Mouse (Mus musculus): Measurements from ENCODE around the gene Grifin. TPM values are rescaled to one million over a fixed set of nuclear protein-coding genes. Genes with fewer than 3 reads are reported as not detected.
A peak's percentile ranks its signal among the peaks of the same experiment; 100 is the strongest.

The Grifin gene
- 0.43 TPM in 1 of 2 replicates, not detected in the other for polyA plus RNA-seq (2015; fragmentation: Nextera tagmentation; extraction: Ambion mirVana)

DNA sequence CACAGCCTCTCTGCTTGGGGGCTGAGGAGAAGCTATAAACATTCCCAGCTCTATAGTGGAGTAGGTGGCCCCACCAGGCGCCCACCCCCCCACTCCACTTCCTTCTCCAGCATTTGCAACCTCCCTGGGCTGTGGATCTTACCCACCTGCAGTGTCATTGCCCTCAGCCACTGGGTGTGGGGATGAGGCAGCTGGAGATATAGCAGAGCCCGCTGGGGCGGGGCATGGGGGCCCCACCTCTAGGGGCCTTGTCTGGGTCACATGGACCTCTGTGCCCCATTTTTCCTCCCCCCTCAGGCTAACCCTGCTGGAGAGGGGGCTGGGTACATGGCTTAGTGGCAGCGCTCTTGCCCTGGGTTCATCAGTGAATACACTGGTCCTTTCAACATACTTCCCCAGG, at the start of gene Grifin:
Gene Grifin (minus strand): TSS at position 176 of the 400 bp plus-strand sequence.
- no peaks in the 10 kb centered on the region for H3K9me3 ChIP-seq (replicated peaks; ENCODE audit: control insufficient read depth, low read length, poor library complexity, severe bottlenecking)
- H3K27me3 ChIP-seq (ENCODE audit: control insufficient read depth, insufficient read depth, low read depth, low read length): no peaks in the 10 kb centered on the region
- no peak within 1 kb of the TSS for H3K4me2 ChIP-seq (ENCODE audit: low read length)
- H3K4me1 ChIP-seq (ENCODE audit: control insufficient read depth, insufficient read depth, low read length): no peaks in the 10 kb centered on the region; the same call in 1 of the 2 replicates
- peak within 1 kb of the TSS; percentile 53 for H3K27ac ChIP-seq (ENCODE audit: low read length)
- no peak within 1 kb of the TSS for H3K9ac ChIP-seq (ENCODE audit: low read depth, low read length)
- no peak for ATAC-seq
- H3K36me3 ChIP-seq (ENCODE audit: control insufficient read depth, insufficient read depth, low read length): no peaks in the 10 kb centered on the region
- 82% methylated on average over 4 of the region's 4 CpGs for WGBS
- H3K4me3 ChIP-seq (ENCODE audit: low read depth, low read length): no peak within 1 kb of the TSS

DNA sequence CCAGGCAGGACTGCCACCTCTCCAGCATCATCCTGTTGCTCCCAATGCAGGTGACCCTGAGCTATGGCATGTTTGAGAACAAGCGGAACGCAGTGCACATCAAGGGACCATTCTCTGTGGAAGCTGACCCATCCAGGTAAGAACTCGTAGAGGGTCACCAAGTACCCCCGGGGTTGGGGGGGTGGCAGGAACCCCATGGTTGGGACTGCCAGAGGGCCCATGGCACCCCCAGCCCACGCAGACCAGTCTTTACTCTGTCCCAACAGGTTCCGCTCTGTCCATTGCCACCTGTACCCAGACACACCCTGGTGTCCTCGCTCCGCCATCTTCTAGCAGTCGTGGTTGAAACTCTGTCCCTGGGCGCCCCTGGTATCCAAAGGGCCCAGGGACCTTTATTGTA, 49.3 kb upstream of the Grifin start:
- 95% methylated on average over 10 of the region's 10 CpGs for WGBS
- peaks cover 23% of the 10 kb centered on the region for H3K4me1 ChIP-seq (ENCODE audit: control insufficient read depth, insufficient read depth, low read length)
- H3K4me3 ChIP-seq (ENCODE audit: low read depth, low read length): no peak overlapping the region
- H3K27me3 ChIP-seq (ENCODE audit: control insufficient read depth, insufficient read depth, low read depth, low read length): no peaks in the 10 kb centered on the region
- H3K4me2 ChIP-seq (ENCODE audit: low read length): no peak overlapping the region
- no peak overlapping the region for H3K9ac ChIP-seq (ENCODE audit: low read depth, low read length)
- no peaks in the 10 kb centered on the region for H3K9me3 ChIP-seq (replicated peaks; ENCODE audit: control insufficient read depth, low read length, poor library complexity, severe bottlenecking)
- no peak for ATAC-seq
- H3K36me3 ChIP-seq (ENCODE audit: control insufficient read depth, insufficient read depth, low read length): no peaks in the 10 kb centered on the region
- no peak overlapping the region for H3K27ac ChIP-seq (ENCODE audit: low read length)

DNA sequence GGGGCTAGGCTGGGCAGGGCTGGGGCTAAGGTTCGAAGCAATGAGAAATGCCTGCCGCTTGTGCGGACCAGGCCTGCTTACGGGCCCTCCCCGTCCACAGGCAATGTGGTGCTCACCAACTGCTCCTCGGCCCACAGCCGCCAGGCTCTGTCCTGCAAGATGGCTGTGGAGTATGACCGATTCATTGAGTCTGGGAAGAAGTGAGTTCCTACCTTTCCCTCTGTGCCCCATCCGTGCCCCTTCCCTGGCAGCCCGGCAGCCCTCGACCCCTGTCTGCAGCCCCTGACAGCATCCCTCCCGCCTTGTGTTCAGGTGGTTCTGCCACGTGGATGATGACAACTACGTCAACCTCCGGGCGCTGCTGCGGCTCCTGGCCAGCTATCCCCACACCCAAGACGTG, 47.3 kb upstream of the Grifin start:
- peaks cover 33% of the 10 kb centered on the region for H3K4me1 ChIP-seq (ENCODE audit: control insufficient read depth, insufficient read depth, low read length)
- H3K4me2 ChIP-seq (ENCODE audit: low read length): peak overlapping the region; percentile 52
- H3K9me3 ChIP-seq (replicated peaks; ENCODE audit: control insufficient read depth, low read length, poor library complexity, severe bottlenecking): no peaks in the 10 kb centered on the region
- WGBS: 16% methylated on average over 18 of the region's 18 CpGs
- no peak overlapping the region for H3K27ac ChIP-seq (ENCODE audit: low read length)
- no peaks in the 10 kb centered on the region for H3K36me3 ChIP-seq (ENCODE audit: control insufficient read depth, insufficient read depth, low read length)
- no peak for ATAC-seq
- peaks cover 3% of the 10 kb centered on the region; the same call in 1 of the 2 replicates for H3K27me3 ChIP-seq (ENCODE audit: control insufficient read depth, insufficient read depth, low read depth, low read length)
- 0 out of 2 replicates have a peak overlapping the region, but pooled peaks have one; percentile 17 for H3K4me3 ChIP-seq (ENCODE audit: low read depth, low read length)
- peak overlapping the region; percentile 70; the same call in 1 of the 2 replicates for H3K9ac ChIP-seq (ENCODE audit: low read depth, low read length)

DNA sequence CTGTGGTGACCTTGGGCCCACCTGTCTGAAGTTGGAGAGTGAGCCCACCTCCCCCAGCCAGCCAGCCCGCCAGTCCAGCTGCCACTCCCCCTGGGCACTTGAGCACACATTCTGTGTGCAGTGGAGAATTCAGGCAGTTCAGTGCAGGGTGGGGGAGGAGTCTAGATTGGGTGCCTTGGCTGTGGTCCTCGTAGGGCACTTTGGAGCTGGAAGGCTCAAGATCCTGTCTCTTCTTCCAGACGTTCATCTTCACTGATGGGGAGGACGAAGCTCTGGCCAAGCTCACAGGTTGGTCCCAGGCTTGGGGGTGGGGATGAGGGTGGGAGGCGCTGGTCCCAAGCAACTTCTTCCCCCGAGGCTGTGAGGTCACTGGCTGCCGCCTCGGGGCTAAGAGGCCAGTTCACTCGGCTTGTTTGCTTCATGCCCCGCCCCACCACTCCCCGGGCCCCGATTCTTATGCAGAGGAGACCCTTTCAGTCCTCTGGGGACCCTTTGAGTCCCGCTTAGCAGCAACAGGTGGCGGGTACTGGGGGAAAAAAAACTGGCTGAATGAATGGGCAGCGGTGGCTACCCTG, 46.8 kb upstream of the Grifin start:
- Histone ChIP-seq H3K9me3 (replicated peaks; ENCODE audit: control insufficient read depth, low read length, poor library complexity, severe bottlenecking) (no peaks in the 10 kb centered on the region), H3K27me3 (ENCODE audit: control insufficient read depth, insufficient read depth, low read depth, low read length) (peaks cover 5% of the 10 kb centered on the region), H3K4me1 (ENCODE audit: control insufficient read depth, insufficient read depth, low read length) (peaks cover 38% of the 10 kb centered on the region), H3K27ac (ENCODE audit: low read length) (peak overlapping the region; percentile 83), H3K9ac (ENCODE audit: low read depth, low read length) (peak overlapping the region; percentile 70), H3K4me2 (ENCODE audit: low read length) (peak overlapping the region; percentile 52), H3K36me3 (ENCODE audit: control insufficient read depth, insufficient read depth, low read length) (no peaks in the 10 kb centered on the region), H3K4me3 (ENCODE audit: low read depth, low read length) (peak overlapping the region; percentile 17)
- 9% methylated on average over 15 of the region's 15 CpGs for WGBS
- no peak for ATAC-seq

DNA sequence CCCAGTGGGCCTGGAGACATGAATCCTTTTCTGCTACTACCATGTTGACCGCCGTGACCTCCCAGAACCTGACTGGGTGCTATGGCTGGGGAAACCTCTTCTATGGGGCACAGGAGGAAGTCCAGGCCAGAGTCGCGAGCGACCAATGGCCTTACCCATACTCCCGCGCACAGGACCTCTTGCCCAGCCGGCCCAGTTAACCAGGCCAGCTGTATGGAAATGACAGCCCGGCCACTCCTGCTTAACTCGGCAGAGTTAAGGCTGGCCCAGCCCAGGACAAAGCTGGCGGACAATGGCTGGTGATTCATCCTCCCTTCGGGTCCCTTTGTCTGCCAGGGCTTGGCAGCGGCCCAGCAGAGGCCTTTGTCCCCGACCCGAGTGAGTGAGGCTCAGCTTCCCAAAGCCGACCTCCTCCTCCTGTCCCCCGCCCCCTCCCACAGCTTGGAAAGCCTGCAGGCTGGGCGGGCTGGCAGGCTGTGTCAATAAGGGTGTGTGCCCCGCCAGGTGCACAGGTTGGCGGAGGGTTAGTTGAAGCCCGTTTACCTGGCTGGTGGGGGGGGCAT, 46.2 kb upstream of the Grifin start:
- Histone ChIP-seq H3K36me3 (ENCODE audit: control insufficient read depth, insufficient read depth, low read length) (no peaks in the 10 kb centered on the region), H3K27me3 (ENCODE audit: control insufficient read depth, insufficient read depth, low read depth, low read length) (peaks cover 8% of the 10 kb centered on the region), H3K4me1 (ENCODE audit: control insufficient read depth, insufficient read depth, low read length) (peaks cover 44% of the 10 kb centered on the region), H3K4me2 (ENCODE audit: low read length) (peak overlapping the region; percentile 52), H3K27ac (ENCODE audit: low read length) (peak overlapping the region; percentile 83), H3K9me3 (replicated peaks; ENCODE audit: control insufficient read depth, low read length, poor library complexity, severe bottlenecking) (no peaks in the 10 kb centered on the region), H3K4me3 (ENCODE audit: low read depth, low read length) (peak overlapping the region; percentile 56), H3K9ac (ENCODE audit: low read depth, low read length) (peak overlapping the region; percentile 70)
- peak; percentile 40 for ATAC-seq
- 6% methylated on average over 21 of the region's 21 CpGs for WGBS

DNA sequence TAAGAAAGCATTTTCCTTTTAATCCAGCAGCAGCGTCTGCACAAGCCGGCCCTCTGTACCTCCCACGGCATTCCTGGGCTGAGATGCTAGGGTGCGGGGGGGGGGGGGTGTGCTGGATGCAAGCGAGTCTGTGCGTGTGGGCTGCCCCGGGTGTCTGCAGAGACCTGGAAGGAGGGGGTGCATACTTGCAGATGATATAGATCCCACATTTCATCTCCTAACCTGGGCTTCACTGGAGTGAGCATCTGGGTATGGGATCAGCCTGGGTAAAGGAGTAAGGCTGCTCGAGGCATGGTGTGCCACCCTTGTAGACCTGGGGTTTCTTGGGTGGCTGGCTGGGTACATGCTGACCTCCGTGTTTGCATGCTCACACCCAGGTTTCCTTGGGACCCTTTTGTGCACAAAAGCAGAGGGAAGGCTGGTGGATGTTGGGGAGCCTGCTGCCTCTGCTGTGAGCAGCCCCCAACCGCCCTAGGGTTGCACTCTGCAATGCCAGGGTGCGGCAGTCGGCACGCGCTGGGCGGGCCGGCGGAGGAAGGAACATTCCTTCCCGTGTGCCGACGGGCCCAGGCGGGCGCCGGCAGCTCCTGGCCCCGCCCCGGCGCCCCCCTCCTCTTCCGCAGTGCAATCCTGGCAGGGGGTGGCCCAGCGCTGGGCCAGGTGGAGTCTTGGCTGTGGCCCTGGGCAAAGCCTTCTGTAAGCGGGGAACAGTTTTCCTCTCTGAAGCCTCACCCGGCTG, 45.6 kb upstream of the Grifin start:
- peak overlapping the region; percentile 70 for H3K9ac ChIP-seq (ENCODE audit: low read depth, low read length)
- ATAC-seq: no peak
- peak overlapping the region; percentile 52 for H3K4me2 ChIP-seq (ENCODE audit: low read length)
- H3K4me1 ChIP-seq (ENCODE audit: control insufficient read depth, insufficient read depth, low read length): peaks cover 44% of the 10 kb centered on the region
- no peaks in the 10 kb centered on the region for H3K9me3 ChIP-seq (replicated peaks; ENCODE audit: control insufficient read depth, low read length, poor library complexity, severe bottlenecking)
- no peaks in the 10 kb centered on the region for H3K36me3 ChIP-seq (ENCODE audit: control insufficient read depth, insufficient read depth, low read length)
- H3K27ac ChIP-seq (ENCODE audit: low read length): peak overlapping the region; percentile 83
- WGBS: 3% methylated on average over 25 of the region's 30 CpGs
- peaks cover 8% of the 10 kb centered on the region for H3K27me3 ChIP-seq (ENCODE audit: control insufficient read depth, insufficient read depth, low read depth, low read length)
- H3K4me3 ChIP-seq (ENCODE audit: low read depth, low read length): peak overlapping the region; percentile 56

DNA sequence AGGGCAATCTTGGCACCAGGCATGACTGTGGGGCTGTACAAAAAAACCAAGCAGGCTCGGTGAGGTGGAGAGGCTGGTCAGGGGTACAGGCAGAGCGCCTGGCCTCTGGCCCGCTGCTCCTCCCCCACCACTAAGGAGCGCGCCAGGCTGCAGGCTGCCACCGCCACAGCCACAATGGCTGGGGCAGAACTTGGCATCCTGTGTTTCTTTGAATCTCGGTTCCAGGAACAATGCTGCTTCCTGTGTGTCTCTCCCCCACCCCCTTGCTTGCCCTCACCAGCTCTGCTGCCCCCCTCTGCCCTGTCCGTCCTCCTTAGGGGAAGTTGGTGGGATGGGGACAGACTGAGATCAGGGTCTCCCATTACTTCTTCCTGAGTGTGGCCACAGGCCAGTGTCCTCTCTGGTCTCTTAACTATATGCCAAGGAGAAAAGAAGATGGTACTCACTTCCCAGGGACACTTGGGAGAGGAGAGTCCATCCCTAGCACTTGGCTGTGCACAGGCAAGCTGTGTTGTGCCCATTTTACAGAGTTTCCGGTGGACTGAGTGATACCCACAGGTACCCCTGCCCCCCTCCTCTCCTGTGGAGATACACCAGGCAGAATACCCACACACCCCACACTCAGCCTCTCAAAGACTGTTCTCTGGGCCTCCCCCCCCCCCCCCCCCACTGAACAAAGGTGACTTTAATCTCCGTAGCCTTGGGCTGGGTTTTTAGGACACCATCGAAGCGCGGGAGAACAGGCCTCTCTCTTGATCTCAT, 44.8 kb upstream of the Grifin start:
- Histone ChIP-seq H3K9me3 (replicated peaks; ENCODE audit: control insufficient read depth, low read length, poor library complexity, severe bottlenecking) (no peaks in the 10 kb centered on the region), H3K27me3 (ENCODE audit: control insufficient read depth, insufficient read depth, low read depth, low read length) (peaks cover 8% of the 10 kb centered on the region), H3K4me1 (ENCODE audit: control insufficient read depth, insufficient read depth, low read length) (peaks cover 36% of the 10 kb centered on the region), H3K9ac (ENCODE audit: low read depth, low read length) (peak overlapping the region; percentile 70), H3K4me2 (ENCODE audit: low read length) (peak overlapping the region; percentile 52), H3K4me3 (ENCODE audit: low read depth, low read length) (peak overlapping the region; percentile 56), H3K27ac (ENCODE audit: low read length) (peak overlapping the region; percentile 83), H3K36me3 (ENCODE audit: control insufficient read depth, insufficient read depth, low read length) (no peaks in the 10 kb centered on the region)
- peak; percentile 50 for ATAC-seq
- WGBS: 9% methylated on average over 13 of the region's 13 CpGs

DNA sequence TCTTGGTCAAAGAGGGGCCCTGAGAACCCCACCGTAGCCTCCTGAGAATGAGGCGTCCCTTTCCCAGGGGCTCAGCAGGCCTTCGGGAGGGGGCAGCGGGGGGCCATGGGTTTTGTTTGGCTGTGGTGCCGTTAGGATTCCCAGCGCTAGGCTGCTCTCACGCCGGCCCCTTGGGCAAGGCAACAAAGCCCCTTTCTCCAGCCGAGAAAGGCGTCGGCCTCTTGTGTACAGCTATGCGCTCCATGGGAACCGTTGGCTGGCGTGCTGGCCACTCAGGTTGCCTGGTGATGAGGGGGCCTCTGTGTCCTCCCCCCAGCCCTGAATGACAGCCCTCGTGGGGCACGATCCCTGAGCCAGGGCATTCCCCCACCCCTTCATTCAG, 43.8 kb upstream of the Grifin start:
- Histone ChIP-seq H3K4me3 (ENCODE audit: low read depth, low read length) (peak overlapping the region; percentile 56), H3K9me3 (replicated peaks; ENCODE audit: control insufficient read depth, low read length, poor library complexity, severe bottlenecking) (no peaks in the 10 kb centered on the region), H3K27ac (ENCODE audit: low read length) (peak overlapping the region; percentile 83), H3K36me3 (ENCODE audit: control insufficient read depth, insufficient read depth, low read length) (no peaks in the 10 kb centered on the region), H3K27me3 (ENCODE audit: control insufficient read depth, insufficient read depth, low read depth, low read length) (peaks cover 8% of the 10 kb centered on the region), H3K4me1 (ENCODE audit: control insufficient read depth, insufficient read depth, low read length) (peaks cover 35% of the 10 kb centered on the region), H3K9ac (ENCODE audit: low read depth, low read length) (peak overlapping the region; percentile 68; the same call in 1 of the 2 replicates), H3K4me2 (ENCODE audit: low read length) (peak overlapping the region; percentile 27)
- WGBS: 2% methylated on average over 16 of the region's 16 CpGs
- peak; percentile 49 for ATAC-seq
